Mouse (Mus musculus) gonadal fat pad, adult 2 months (tissue): ENCODE results near the gene Abca8a. TPM values are rescaled to one million over a fixed set of nuclear protein-coding genes. Genes with fewer than 3 reads are reported as not detected.

Experiments
- DNase-seq: peaks from one replicate; pipeline ENCODE4 v3.0.0-alpha.2; 2012; ENCODE audit warnings: low read depth
- polyA plus RNA-seq: library from polyadenylated mRNA; depleted of rRNA; stranded (reverse); fragments of >200 nt; gene quantifications from 2 replicates; pipeline ENCODE4 v1.2.3, GENCODE M21; 2012; rRNA removed

Abca8a gene
- polyA plus RNA-seq: 15.3 and 17.2 TPM in 2 replicates

DNA sequence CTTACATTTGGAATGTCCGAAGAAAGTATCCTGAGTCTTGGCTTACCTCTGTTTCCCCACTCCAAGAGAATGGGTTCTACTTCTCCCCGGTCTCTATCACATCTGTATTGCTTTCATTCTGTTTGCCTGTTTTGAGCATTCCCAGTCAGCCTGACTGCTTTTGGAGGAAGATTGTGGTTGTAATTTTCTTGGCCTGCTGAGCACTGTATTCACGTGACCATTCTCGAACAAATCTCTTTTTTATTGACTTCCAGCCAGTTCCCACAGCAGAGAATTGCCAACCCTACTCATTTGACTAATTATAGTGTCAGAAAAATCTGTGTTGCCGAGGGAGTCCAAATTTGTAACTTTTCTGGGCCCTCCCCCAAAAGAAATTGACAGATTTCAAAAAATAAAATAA lies at the start of gene Abca8a:
Gene Abca8a, minus strand, starts transcription at position 121 of the 400 bp plus-strand sequence.
- DNase-seq: no peak

DNA sequence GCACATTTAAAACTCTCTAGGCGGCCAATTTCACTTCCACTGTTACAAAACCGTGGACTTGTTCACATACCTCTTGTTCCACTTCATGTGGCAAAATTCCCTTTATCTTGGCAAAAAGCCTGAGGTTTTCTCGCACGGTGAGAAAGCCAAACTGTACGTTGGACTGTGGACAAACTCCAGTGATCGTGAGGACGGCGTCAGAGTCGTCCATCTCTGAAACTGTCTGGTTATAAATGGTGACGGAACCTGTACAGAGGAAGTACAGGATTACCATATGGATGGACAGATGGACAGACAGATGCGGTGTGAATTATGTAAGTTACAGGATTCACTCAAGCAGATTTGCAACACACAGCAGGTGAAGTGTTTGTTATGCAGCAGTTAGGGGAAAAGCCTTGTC lies 49.6 kb upstream of the Abca8a start:
- DNase-seq: no peak

- peak; percentile 4 for DNase-seq
Observed at GRCm38 (mm10) chr11:110130760-110131159, 35.0 kb upstream of the Abca8a start.

GRCm38 (mm10) chr11:110111137-110111536 lies 15.4 kb upstream of the Abca8a start:
- no peak for DNase-seq

DNA sequence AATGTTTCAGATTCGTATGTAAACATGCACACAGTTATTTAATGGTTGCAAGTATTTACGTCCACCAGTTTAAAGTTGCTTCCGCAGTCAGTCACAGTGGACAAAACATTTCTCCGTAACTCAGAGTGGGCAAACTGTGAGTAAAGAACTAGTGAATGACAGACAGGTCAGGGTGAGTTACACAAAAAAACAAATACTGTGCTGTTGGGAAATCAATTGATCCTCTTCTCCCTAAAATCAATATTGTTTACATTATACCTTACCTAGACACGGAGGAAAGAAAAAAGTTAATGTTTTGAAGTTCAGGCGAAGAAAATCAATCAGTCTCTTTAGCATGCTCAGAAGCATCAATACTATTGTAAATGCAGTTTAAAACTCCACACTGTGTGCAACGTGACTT lies 5.7 kb upstream of the Abca8a start:
- DNase-seq: no peak

DNA sequence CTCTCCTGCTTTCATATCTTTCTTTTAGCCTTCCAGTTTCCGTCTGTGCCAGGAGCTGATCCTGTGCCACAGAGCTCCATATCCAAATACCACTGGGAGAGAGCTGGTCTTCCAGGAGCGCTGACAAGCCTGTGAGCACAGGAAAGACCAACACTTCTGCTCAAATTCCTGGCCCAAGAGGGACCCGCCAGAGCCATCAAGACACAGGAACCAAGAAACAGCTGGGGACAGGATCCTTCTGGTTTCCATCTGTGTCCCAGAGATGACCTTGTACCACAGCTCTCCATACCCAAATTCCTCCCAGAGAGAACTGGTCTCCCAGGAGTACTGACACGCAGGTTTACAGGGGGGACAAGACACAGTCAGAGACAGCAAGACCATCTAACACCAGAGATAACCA lies 3.1 kb upstream of the Abca8a start:
- no peak for DNase-seq

- DNase-seq: no peak
Observed at GRCm38 (mm10) chr11:110097465-110097864, 1.7 kb upstream of the Abca8a start.

DNA sequence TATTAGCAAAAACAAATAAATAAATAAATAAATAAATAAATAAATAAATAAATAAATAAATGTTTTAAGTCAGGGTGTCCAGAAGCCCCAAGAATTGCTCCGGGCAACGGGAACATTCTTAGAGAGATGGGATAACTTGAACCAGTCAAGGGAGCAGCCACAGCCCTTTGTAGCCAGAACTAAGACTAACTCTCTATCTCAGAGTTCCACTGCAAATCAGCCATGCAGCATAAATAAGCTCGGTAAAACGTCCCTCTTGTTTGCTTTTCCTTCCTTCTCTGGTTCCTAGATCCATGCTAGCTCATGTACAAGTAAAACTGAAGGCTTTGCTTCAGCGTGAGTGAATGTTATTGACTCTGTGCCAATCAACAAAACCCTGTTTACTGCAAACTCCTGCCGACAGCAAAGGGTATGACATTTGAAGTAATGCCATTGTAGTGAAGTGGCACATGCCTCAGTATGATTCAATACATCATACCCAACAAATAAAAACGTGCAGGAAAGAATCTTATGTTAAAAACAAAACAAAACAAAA lies 865 bp downstream of the Abca8a start:
- no peak for DNase-seq

DNA sequence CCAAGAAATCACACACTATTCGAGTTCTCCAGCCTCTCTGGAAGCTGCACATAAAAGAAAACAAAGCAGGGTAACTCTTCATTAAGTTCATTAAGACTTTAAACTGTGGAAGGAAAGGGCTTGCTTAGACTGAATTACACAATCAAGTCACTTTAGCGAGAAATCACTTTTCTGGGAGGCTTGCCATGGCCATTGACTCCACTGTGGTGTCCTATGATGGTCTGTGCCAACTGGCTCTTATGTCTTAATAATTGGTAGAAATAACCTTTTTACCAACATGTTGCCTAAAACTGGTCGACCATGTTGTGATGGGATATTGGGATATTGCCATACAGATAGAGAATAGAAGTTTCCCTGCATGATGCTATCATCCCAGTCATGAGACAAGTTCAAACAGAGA lies 1.5 kb downstream of the Abca8a start:
- no peak for DNase-seq

DNA sequence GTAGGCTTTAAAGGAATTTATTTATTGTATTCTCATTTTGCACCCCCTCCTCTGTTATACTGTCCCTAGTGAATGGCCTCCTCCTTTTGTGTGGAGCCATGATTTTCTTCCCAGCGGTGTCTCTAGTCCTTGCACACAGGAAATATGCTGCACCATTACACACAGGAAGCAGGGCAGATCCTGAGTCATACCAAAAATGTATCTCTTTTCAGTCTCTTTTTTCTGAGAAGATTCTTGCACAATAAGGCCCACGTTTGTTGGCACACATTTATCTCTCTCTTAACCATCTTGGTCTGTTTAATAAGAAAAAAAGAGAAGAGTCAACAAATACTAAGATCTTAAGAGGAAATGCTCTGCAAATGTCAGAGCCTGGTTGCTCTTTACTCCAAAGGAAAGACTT lies 4.5 kb downstream of the Abca8a start:
- no peak for DNase-seq

DNA sequence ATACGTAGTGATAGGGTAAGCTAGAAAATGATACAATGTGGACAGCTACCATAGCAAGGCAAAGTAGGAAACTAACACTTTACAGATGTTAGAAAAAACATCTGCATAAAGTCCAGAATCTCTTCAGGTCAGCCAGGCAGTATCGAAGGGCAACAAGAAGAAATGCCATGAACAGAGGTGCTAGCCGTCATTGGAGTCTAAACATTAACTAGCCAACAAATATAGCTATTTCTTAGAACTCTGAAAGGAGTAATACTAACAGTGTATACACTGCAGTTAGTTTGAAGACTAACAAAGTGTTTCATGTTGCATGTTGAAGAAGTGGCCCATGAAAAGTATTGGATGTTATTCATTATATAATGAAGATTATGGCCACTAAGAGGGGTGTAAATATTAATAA lies 23.6 kb downstream of the Abca8a start:
- no peak for DNase-seq

- DNase-seq: no peak
Observed at GRCm38 (mm10) chr11:110061032-110061431, 34.7 kb downstream of the Abca8a start.

GRCm38 (mm10) chr11:110060127-110060526 lies 35.7 kb downstream of the Abca8a start:
- DNase-seq: no peak

GRCm38 (mm10) chr11:110053681-110054080 lies 42.1 kb downstream of the Abca8a start:
- DNase-seq: no peak

DNA sequence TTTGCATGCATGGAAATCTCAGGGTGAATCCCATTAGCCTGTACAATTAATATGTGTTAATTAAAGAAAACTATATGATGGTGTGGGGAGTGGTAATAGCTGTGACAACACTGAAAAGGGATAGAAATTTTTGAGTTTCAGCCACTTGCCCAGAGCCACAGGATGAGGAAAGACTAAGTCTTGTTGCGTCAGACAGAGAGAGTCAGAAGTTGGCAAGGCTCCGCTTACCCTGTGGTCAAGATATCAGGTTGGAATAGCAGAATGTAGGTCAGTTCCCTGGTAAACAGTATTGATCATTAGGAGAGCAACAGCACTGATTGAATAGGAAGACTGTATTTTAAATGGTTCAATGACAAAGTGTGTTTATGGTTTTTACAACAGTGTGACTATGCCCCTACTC lies 58.0 kb downstream of the Abca8a start:
- DNase-seq: peak; percentile 16

- DNase-seq: no peak
Observed at GRCm38 (mm10) chr11:110028913-110029695, 66.7 kb downstream of the Abca8a start.

GRCm38 (mm10) chr11:110010836-110011546 lies 84.8 kb downstream of the Abca8a start:
- DNase-seq: no peak

- DNase-seq: peak; percentile 8
Observed at GRCm38 (mm10) chr11:109995624-109996023, 100.2 kb downstream of the Abca8a start, which contains the start of gene Abca8b. Gene Abca8b (minus strand): TSS chr11:109995845.

GRCm38 (mm10) chr11:109995013-109995412 lies 100.8 kb downstream of the Abca8a start:
- peak; percentile 12 for DNase-seq

GRCm38 (mm10) chr11:109994014-109994413 lies 101.8 kb downstream of the Abca8a start:
- DNase-seq: no peak

DNA sequence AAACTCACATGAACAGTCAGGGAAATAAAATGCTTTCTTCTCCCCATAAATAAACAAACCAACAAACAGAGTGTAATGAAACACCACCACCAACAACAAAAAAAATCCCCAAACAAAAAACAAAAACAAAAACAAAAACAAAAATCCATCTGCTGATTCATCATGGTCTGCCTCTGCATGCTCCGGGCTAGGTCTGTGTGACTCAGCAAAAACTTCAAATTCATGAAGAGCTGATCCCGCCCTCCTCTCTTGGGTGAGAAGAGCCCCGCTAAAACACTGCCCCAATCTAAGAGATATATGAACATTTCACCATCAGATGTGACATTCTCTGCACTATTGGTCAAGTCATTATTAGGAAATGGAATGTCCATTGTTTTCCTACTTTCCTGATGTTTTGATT lies 104.5 kb downstream of the Abca8a start:
- DNase-seq: no peak

GRCm38 (mm10) chr11:109990256-109990655 lies 105.5 kb downstream of the Abca8a start:
- DNase-seq: no peak

GRCm38 (mm10) chr11:109988164-109988563 lies 107.6 kb downstream of the Abca8a start:
- DNase-seq: no peak
